Mouse (Mus musculus): ENCODE measurements at regions not wholly inside any gene's neighbourhood (a gene's known extent, or its start where the extent isn't known, plus 50 kb on each side); places are given as distances from the start of the nearest gene placed in this dataset.

DNA sequence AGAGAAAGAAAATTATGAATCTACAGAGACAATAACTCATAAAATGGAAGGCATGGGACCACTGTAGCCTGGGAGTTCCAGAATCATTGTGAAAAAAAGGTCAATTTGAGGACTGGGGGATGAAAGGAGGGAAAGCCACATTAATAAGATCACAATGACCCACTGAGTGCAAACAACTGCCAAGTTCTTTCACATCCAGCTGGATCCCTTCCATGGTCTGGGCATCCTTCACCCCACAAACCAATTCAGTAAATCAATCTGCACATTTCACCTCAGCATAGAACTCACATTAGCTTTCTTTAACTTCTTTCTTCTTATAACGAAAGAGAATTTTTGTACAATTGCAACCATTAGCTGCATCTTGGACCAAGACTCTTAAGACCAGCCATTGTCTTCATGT lies 169.4 kb downstream of the Gm19410 start:
- no peak for DNase-seq (ENCODE audit: low spot score)

DNA sequence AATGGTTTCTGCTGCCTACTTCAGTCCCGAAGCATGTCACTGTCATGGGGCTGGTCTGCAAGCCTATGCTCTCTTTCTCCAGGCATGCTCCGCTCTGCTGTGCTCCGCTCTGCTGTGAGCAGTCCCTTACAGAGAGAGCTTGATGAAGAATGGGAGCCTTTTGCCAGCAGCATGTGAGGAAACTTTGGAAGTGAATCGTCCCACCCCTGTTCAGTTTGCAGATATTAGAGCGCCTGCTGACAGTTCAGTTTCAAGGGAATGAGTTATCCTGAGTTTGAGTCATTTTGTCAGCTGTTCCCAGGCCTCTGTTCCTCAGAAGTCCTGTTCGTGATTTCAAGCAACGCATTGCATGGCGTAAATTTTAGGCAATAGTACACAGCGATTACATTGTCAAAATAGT lies 173.6 kb downstream of the Gm19410 start:
- no peak for DNase-seq (ENCODE audit: low spot score)

DNA sequence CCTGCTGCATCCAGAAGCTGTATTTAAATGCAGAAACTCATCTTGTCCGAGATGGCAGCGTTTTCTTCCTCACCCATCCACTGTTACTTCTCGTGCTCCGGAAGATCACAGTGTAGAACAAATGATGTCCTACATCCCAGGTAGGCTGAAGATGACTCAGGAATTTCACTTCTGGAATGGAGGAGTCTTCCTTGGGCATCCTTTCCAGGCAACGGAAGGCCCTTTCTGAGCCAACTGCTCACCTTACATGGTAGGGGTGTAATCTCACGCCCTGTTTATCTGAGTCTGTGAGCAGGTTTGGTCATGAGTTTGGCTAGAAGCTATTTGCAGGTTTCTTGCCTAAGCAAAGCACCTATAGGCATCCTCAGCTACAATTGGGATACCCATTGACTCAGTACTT lies 176.9 kb downstream of the Gm19410 start:
- DNase-seq (ENCODE audit: low spot score): no peak

DNA sequence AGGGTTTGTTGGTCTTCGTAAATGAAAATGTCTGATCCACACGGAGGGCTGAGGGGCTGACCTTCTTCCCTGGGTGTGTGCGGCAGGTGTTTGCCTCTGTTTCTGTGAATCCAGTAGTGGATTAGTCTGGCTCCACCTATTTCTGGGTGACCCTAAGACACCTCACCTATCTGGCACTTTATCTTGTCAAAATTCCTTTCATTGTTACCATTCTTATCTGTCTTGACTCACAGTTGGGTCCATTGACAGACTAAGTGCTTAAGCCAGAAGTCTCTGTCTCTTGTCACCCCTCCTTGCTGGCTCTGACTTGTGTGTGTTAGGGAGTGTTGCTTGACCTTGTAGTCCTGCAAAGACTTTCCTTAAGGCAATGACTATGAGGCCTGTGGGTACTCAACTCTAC lies 178.1 kb downstream of the Gm19410 start:
- no peak for DNase-seq (ENCODE audit: low spot score)

DNA sequence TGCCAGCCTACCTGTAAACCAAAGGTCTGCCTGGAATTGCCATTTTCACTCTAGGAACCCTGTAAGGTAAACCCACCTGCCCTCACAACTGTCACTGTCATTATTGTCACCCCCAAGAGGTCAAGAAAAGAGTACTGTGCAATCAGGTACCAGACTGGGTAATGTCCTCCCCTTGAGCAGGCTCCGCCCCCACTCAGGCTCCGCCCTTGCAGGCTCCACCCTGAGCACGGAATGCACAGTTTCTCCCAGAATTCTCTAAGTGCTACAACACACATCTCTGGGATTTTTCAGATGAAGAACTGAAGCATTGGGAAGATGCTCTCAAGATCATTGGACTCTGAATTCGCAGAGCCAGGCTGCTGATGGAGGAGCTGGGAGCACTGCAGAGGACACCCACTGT lies 178.9 kb downstream of the Gm19410 start:
- DNase-seq (ENCODE audit: low spot score): no peak

DNA sequence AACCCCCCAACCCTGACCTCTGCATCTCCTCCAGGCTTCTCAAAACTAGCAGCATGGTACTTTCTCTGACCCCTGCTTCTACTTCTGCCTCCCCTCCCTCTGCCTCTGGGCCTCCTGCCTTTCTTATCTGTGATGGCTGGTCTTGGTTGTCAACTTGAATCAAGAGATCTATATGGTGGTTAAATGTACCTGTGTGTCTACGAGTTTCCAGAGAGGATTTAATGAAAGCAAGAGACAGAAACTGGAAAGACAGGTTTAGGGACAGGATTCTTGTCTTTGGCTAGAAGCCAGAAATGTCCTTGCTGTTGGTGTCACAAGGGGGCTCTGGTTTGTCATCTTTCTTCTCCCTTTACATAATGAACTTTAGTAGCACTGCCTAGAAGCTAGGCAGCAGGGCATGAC lies 180.9 kb downstream of the Gm19410 start:
- no peak for DNase-seq (ENCODE audit: low spot score)

DNA sequence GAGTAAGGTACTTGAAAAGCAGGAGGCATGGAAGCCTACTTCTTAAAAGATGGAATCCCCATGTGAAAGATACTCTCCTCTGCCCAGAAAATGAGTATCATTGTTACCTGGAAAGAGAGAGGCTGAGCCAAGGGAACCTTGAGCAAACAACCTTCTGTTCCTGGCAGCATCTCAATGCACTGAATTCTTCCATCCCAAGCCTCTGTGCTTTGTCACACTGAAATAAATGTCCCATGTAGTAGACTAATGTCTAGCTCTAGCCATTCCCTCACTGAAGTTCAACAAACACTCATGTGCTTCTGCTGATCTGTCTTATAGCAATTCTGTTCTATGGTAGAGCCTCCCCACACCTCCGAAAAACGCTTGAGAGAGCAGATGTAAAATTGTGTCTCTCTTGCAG lies 182.6 kb downstream of the Gm19410 start:
- DNase-seq (ENCODE audit: low spot score): no peak

DNA sequence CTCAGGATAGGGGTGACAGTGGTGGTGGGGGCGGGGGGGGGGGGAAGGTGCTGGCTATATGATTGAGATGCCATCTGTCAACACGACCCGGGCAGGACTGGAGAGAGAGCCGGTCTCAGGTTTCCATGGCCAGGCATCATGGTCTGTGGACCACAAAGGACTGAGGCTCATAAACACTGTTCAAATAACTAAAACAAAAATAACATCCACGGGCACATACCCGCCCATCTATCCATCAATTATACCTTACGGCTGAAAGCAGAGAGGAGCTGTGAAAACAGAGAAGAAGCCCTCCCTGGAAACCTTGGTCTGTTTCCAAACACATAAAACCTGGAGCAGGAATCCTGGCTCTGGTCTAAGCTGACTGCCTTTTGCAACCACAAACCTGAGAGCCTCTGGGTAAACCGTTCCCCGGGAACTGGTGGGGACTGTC lies 183.2 kb downstream of the Gm19410 start:
- no peak for DNase-seq (ENCODE audit: low spot score)

DNA sequence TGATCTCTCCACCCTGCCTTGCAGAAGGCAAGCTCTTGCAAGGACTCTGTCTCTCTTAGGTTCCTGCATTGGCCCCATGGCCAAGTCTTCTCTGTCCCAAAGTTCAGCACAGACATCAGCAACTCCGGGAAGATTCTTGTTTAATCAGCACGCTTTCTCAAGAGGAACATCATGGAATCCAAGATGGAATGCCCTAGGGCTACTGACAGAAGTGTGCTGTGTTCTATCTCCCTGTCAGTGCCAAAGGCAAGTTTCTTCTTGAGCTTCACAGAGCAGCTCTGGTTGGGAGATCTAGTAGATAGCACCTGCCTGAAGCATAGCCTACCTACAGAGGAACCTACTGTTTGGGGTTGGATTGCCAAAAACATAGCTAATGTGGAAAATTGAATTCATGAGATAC lies 189.9 kb downstream of the Gm19410 start:
- no peak for DNase-seq (ENCODE audit: low spot score)

DNA sequence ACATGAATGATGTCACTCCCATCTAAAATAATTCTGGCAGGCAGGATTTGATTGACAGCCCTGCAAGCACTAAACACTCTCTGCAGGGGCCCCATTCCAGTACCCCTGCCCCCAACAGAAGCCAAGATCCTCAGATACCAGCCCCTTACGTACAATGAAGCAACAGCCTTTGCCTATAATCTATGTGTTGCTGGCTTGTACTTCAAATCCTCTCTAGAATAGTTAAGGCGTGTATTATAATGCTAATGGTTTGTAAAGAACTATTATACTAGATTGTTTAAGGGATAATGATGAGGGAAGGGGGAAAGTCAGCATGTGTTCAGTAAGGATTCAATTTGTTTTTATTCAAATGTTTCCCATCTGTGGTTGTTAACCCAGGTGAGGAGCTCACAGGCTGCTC lies 190.7 kb downstream of the Gm19410 start:
- no peak for DNase-seq (ENCODE audit: low spot score)

DNA sequence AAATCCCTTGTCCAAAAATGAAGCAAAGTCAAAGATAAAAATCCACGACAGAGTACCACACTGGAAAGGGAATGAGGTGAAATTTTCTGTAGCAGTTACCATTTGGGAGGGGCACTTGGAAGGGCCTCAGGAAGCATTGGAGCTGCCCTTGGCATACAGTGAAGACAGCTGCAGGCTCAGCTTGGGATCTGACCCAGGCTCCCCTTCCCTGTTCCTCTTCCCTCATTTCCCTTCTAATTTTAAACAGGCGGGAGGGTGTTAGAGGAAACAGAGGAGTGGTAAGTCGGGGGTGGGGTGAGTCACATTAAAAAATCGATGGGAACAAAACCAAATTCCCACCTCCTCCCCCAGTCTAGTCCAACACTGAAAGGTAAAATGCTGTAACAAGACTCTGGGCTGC lies 193.6 kb downstream of the Gm19410 start:
- no peak for DNase-seq (ENCODE audit: low spot score)

DNA sequence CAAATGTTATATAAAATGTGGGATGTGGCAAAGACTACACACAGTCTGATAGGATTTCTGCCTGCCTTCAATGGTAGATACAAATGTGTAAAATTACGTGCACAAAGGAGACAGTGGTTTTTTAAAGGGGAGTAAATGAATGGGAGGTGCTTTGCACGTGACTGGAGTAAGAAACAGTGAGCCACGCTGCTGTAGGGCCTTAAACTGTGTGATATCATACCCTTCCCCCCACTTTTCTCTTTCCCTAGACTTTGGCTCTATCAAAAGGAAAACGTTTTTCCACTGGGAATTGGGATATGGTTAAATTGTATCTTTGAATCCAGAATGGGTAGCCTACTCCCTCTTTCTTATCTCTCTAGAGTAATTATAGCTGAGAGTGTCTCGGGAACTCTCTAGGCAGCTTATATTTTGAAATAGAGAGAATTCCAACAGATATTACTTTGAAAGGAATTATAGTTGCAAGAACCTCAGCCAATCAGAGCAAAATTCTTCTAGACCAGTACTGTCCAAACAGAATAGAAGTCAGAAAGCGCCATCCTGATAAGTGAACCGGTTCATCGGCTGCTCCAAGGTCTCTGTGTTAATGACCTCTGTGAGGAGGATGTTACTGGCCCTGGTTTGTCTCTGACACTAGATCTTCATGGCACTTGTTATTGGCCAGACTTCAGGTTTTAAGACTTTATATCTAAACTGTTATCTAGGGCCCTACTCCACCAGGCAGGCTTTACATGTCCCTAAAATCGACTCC lies 195.5 kb downstream of the Gm19410 start:
- DNase-seq (ENCODE audit: low spot score): no peak

DNA sequence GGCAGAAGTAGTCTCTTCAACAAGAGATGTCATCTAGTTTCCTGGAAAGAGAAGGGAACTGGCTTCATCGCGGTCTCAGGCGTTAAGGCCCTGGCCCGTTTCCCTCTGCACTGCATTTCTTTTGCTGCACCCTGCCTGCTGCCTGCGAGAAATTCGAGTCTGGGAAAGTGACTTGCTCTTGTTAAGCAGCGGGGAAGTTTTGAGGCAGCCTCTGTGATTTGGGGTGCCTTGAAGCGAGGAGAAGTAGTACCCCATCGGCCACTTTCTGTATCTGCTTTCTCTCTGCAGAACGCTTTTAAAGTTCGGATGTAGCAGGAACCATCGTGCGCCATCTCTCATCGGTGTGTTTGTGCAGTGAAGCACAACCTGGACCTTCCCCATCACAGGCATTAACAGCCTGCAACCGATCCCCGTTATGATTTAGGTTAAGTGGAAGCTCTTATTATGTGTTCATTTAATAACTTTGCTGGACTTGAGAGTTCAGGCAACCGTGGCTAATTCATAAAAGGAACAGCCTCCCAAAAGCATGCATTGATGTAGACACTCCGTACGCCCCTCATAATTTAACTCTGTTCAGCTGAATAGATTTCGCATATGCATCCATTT lies 196.1 kb downstream of the Gm19410 start:
- DNase-seq (ENCODE audit: low spot score): no peak

DNA sequence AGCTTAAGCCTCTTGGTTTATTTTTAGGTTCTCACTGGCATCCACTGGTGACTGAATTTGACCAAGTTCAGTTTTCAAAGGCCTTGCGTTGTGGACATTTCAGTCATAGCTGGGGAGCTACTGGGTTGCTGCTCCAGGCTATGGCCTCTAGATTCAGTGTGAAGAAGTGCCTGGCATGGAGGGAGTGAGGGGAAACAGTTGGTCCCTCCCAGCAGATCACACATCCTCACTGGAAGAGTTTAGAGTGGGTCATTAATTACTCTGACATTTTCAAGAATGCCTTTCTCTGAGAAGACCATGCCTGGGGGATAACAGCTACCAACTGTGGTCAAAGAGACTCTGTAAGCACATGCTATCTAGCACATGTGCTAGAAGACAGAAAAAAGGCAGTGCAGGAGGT lies 199.3 kb downstream of the Gm19410 start:
- no peak for DNase-seq (ENCODE audit: low spot score)

DNA sequence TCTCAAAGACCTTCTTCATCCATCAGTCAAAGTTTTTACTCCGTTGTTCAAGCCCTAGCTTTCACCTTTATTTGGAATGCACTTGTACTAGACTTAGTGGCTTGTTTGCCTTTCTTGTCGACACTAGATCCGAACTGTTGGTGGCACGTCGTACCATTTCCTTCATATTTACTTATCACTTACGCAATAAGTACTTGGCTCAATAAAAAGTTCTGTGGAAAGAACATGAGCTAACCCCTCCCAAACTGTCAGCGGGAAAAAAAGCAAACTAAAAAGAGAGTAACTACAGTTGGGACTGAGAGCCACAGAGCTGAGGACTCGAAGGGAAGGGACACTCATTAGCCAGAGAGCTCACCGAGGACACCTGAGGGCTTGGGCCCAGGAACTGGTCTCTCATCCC lies 202.8 kb downstream of the Gm19410 start:
- DNase-seq (ENCODE audit: low spot score): no peak

DNA sequence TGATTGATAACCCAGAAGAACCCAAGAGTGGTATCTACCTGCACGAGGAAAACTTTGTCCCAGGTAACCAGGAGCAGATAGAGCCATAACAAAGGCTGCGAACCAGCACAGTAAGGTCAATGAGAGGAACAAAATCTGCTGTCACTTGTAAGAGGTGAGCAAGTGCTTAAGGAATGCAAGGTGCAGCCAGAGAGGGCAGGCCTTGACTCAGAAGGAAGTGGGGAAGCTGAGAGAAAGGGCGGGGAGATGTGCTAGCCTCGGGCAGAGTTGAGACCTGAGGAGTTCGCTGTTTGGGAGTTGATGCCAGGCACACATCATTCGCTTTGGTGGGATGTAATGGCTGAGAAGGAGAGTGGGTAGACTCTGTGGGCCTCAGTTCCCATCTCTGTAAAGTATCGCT lies 205.5 kb downstream of the Gm19410 start:
- DNase-seq (ENCODE audit: low spot score): no peak

DNA sequence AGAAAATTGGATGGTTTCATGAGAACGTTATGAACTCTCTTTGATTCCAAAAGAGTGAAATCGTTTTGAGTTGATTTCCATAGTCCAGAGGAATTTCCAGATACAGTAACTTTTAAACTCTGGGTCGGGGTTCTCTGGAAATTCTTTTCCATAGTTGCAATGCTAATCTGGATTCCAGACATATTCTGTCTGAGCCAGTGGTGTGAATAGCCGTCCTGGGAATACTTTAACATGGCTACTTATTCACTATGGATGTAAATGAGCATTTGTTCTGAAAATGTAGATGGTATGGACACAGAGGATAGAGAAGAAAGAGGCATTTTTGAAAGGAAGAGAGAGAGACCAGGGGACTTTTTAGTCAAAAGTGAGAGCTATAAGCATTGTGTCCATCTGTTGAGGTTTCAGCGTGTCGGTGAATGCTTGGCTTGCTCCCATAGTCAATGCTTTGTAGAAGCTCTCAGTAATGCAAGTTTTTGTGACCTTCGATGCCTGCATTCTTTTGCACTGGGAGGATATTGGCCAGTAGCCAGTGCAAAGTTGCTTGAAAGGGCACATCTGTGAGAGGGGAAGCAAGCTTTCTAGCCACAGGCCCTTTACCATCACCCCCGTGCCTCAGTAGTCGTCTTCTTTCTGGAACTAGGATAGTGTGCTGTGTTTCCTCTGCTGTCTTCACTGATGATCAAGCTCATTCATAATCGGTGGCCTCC lies 208.9 kb downstream of the Gm19410 start:
- DNase-seq (ENCODE audit: low spot score): no peak

DNA sequence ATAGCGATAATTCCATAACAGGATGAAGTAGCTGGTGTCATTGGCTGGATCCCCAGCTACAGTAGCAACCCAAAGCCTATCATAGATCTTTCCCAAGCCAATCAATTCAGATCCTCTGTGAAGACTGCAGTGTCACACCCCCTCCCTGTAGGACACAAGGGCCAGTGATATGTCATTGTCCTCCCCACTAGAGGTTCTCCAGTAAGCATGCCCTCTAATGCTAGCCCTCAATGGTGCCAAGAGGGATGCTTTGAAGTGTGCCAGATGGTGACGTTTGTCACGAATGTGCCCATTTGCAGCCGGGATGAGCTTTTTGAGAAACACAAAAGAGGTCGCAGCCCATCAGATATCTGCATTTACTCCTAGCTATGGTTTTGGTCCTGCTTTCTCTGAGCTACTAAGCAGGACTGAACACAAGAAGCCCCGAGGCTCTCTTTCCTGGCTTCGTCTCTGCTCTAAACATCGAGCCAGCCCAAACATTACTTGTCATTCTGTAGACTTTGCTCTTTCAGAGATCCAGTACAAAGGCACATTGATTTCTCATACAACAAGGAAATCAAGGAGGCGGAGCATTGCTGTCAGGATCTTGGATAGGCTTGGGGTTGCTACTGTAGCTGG lies 214.2 kb downstream of the Gm19410 start:
- DNase-seq (ENCODE audit: low spot score): no peak

DNA sequence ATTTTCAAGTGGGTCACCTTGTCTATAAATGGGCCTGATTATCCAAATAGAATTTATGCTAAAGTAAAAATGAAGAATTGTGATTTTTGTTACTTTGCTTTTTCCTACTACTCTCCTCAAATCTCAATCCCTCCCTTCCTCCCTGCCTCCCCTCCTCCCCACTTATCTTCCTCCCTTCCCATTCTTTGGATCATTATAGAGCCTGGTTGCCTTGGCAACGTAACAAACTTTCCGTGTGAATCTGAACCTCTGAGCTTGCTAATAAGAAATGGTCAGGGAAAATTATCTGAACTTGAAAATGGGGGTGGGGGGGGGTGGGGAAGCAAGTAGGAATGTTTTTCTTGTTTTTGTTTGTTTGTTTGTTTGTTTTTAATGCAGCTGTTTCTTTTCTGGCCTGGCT lies 217.5 kb downstream of the Gm19410 start:
- DNase-seq (ENCODE audit: low spot score): no peak

DNA sequence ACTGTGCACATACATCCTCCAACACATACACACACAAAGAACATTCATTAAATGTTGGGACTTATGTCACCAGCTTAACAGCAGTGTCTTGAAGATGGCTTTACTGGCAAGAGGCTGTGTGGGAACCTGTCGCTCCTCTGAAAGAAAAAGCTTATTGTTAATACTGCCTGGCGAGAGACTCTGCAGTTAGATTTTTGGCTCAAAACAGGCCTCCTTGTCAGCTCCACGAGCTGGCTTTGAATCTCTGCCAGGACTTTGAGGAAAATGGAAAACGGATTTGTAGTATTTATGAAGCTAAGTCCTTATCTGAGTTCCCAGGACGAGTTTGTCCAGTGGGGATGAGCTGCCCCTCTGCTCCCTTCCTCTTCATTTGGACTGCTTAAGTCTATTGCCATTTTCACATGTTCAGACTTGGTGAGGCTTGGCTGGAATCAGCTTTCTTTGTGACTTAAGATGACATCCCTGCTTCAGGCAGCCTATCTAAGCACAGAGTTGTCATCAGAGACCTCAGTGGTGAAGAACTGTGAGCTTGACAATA lies 219.6 kb downstream of the Gm19410 start:
- DNase-seq (ENCODE audit: low spot score): no peak

DNA sequence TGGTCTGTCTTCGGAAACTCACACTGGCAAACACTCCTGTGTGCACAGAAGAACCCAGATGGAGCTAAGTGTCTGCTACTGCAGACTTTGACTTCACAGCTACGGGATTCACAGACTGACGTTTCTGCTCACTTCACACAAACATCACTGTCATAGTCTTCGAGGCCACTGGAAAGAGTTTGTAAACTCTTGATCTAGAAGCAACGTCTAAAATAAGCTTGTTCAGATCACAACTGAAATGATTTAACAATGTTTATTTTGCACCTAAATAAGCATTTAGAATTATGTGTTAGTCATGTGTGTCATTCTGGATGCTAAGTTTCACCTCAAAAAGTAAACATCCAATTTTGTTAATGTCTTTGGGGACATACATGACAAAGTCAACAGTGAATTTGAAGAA lies 221.7 kb downstream of the Gm19410 start:
- DNase-seq (ENCODE audit: low spot score): no peak

DNA sequence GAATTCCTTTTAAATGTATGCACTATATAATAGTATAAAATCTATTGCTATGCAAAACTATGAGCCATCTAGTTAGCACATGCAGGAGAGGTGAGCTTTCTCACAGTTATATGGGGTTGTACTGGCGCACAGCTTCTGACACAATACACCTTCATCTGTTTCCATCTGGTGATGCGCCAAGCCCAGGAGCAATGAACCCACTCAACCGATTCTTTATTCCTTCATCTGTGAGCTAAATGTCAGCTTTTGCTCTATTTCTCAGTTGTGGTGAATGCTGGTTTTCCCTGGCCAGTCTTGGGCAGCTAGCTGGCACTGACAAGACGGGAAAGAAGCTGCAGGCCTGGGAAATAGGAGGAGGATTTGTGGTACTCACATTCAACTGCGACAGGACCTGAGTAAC lies 225.4 kb downstream of the Gm19410 start:
- DNase-seq (ENCODE audit: low spot score): no peak

Measured in layer of hippocampus, adult 9-10 months (tissue).